ENCODE assay signal across 19 mouse cellular contexts in genomic region chr16:72538171-72538570, GRCm38 (mm10).
"Had no signal": no experiment of that assay in that cellular context is flagged by ENCODE, and none has a peak within 500 bp of the region (broad histone marks: within the 10 kb centered on the region; RNA-seq: fewer than 3 reads in every experiment).

No protein-coding gene starts in this region.

- H3K4me2 ChIP-seq: midbrain, embryonic 12.5 days; neural tube, embryonic 13.5 days; neural tube, embryonic 15.5 days had no signal

- H3K9me3 ChIP-seq: midbrain, embryonic 10.5 days; midbrain, embryonic 12.5 days; neural tube, embryonic 13.5 days; neural tube, embryonic 15.5 days had no signal

- H3K4me3 ChIP-seq: midbrain, embryonic 10.5 days; midbrain, embryonic 12.5 days; myocyte; neural tube, embryonic 13.5 days; neural tube, embryonic 15.5 days had no signal

- H3K27me3 ChIP-seq: neural tube, embryonic 13.5 days; neural tube, embryonic 15.5 days had no signal

- H3K9ac ChIP-seq: liver, embryonic 14.5 days; midbrain, embryonic 12.5 days; neural tube, embryonic 13.5 days; neural tube, embryonic 15.5 days had no signal

- H3K36me3 ChIP-seq: midbrain, embryonic 10.5 days; midbrain, embryonic 12.5 days; neural tube, embryonic 13.5 days; neural tube, embryonic 15.5 days had no signal

- DNase-seq: lung, adult 18-20 months; lung, postnatal 10 days; lung, postnatal 4 days; midbrain, embryonic 14.5 days; retina, postnatal 1 day; right cerebral cortex, adult 18-20 months; right cerebral cortex, postnatal 25 days; right cerebral cortex, postnatal 4 days; spleen, adult 18-20 months; thymus, adult 18-20 months; thymus, postnatal 14 days; thymus, postnatal 36 days had no signal

- H3K27ac ChIP-seq: liver, embryonic 14.5 days; midbrain, embryonic 10.5 days; midbrain, embryonic 12.5 days; neural tube, embryonic 13.5 days; neural tube, embryonic 15.5 days had no signal

- H3K4me1 ChIP-seq: midbrain, embryonic 10.5 days; midbrain, embryonic 12.5 days; neural tube, embryonic 13.5 days; neural tube, embryonic 15.5 days had no signal

- ATAC-seq: midbrain, embryonic 16.5 days had no signal
